26 mouse cellular contexts compared by ENCODE assay signal in the genomic region with DNA sequence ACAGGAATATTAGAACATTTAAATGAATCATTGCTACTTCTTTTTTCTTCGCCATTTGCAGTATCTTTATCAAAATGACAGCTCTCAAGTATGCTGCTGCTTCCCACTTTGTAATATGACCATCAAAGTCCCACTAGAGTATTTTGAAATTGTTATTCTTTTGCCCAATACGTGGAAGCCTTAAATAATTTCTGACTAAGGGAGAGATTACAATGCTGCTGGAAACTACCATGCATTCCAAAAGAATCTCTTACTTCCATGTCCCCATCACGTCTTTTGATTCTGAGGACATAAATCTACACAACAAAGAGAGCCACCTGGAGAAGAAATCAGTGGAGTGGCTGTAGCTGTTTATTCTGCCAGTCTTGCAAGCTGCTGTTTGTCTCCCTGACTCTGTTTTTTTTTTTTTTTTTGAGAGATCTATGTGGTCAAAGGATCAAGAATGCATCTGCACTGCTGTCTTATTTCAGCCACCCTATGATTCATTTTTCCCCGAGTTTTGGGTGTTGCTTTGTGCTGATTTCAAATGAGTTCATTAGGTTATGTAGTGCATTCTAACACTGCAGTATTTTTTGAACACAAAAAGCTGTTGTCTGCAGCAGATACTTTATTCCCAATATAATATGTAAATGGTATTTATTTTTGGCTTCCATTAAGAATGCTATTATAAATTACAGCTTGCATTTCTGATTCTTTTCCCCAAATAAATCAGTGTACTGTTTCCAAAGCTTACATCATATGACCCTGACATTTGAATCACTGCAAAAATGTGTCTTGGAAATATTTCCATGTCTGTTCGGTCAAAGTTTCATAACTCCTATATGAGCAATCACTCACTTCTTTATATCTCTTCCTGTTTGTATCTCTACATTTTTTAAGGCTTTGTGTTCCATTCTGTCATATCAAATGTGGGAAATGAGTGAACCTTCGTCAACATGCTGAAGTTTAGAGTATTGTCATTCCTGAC. TPM values are rescaled to one million over a fixed set of nuclear protein-coding genes. Genes with fewer than 3 reads are reported as not detected.
DNase-seq lines count a peak whose midpoint lies in the region; ATAC-seq lines count a peak whose summit lies in the region.
"Had no signal": no experiment of that assay in that cellular context is flagged by ENCODE, and none has a peak within 500 bp of the region (broad histone marks: within the 10 kb centered on the region; RNA-seq: fewer than 3 reads in every experiment).

No protein-coding gene starts in this region.

- H3K4me1 ChIP-seq in kidney, embryonic 15.5 days: no peaks in the 10 kb centered on the region
- no peaks in the 10 kb centered on the region for H3K4me1 ChIP-seq in hindbrain, embryonic 11.5 days (replicated peaks; ENCODE audit: control insufficient read depth, insufficient read depth, low read length)
- H3K4me1 ChIP-seq: embryonic facial prominence, embryonic 12.5 days; heart, embryonic 15.5 days; hindbrain, embryonic 12.5 days; midbrain, embryonic 10.5 days had no signal

- H3K4me3 ChIP-seq in kidney, embryonic 15.5 days (replicated peaks): no peak overlapping the region
- H3K4me3 ChIP-seq in hindbrain, embryonic 11.5 days (ENCODE audit: low read depth, low read length): no peak overlapping the region
- H3K4me3 ChIP-seq: embryonic facial prominence, embryonic 12.5 days; heart, embryonic 15.5 days; hindbrain, embryonic 12.5 days; layer of hippocampus, adult 2 months; midbrain, embryonic 10.5 days had no signal

- H3K27ac ChIP-seq in kidney, embryonic 15.5 days: 0 out of 2 replicates have a peak overlapping the region, but pooled peaks have one; percentile 27
- H3K27ac ChIP-seq in hindbrain, embryonic 11.5 days (ENCODE audit: low read depth, low read length): no peak overlapping the region
- H3K27ac ChIP-seq: embryonic facial prominence, embryonic 12.5 days; heart, embryonic 15.5 days; hindbrain, embryonic 12.5 days; layer of hippocampus, adult 2 months; macrophage; midbrain, embryonic 10.5 days had no signal

- no peaks in the 10 kb centered on the region for H3K27me3 ChIP-seq in kidney, embryonic 15.5 days
- no peaks in the 10 kb centered on the region for H3K27me3 ChIP-seq in hindbrain, embryonic 11.5 days (ENCODE audit: control insufficient read depth, insufficient read depth, low read length)
- H3K27me3 ChIP-seq: embryonic facial prominence, embryonic 12.5 days; heart, embryonic 15.5 days; hindbrain, embryonic 12.5 days had no signal

- no peaks in the 10 kb centered on the region for H3K9me3 ChIP-seq in kidney, embryonic 15.5 days (replicated peaks)
- no peaks in the 10 kb centered on the region for H3K9me3 ChIP-seq in hindbrain, embryonic 11.5 days (ENCODE audit: control insufficient read depth, low read length)
- H3K9me3 ChIP-seq: embryonic facial prominence, embryonic 12.5 days; heart, embryonic 15.5 days; hindbrain, embryonic 12.5 days; midbrain, embryonic 10.5 days had no signal

- no peak overlapping the region for H3K4me2 ChIP-seq in kidney, embryonic 15.5 days
- H3K4me2 ChIP-seq in hindbrain, embryonic 11.5 days (replicated peaks; ENCODE audit: low read depth, low read length): no peak overlapping the region
- H3K4me2 ChIP-seq: embryonic facial prominence, embryonic 12.5 days; heart, embryonic 15.5 days; hindbrain, embryonic 12.5 days had no signal

- H3K9ac ChIP-seq in kidney, embryonic 15.5 days: no peak overlapping the region
- H3K9ac ChIP-seq in hindbrain, embryonic 11.5 days (ENCODE audit: low read depth, low read length): no peak overlapping the region
- H3K9ac ChIP-seq: embryonic facial prominence, embryonic 12.5 days; heart, embryonic 15.5 days; hindbrain, embryonic 12.5 days had no signal

- DNase-seq in kidney, adult 8-10 months: no peak
- DNase-seq in 3134 (ENCODE audit: extremely low read depth, insufficient read length, low spot score) (peak; percentile 0), ES-CJ7 (ENCODE audit: low read depth, low spot score) (peak; percentile 5)
- peak; percentile 5 for DNase-seq in brain, adult 2 months (ENCODE audit: low read depth, low spot score)
- no peak for DNase-seq in hindbrain, embryonic 11.5 days (ENCODE audit: low spot score)
- no peak for DNase-seq in left cerebral cortex, adult 18-20 months (ENCODE audit: low spot score in 2 of 2)
- DNase-seq: adrenal gland, postnatal 10 days; cerebellum, adult 9-11 months; liver; right cerebral cortex, postnatal 25 days had no signal

- H3K36me3 ChIP-seq in kidney, embryonic 15.5 days: no peaks in the 10 kb centered on the region
- no peaks in the 10 kb centered on the region for H3K36me3 ChIP-seq in hindbrain, embryonic 11.5 days (ENCODE audit: control insufficient read depth, insufficient read depth, low read length)
- H3K36me3 ChIP-seq: embryonic facial prominence, embryonic 12.5 days; G1E; heart, embryonic 15.5 days; hindbrain, embryonic 12.5 days; midbrain, embryonic 10.5 days had no signal

- 41% methylated on average over 6 of the region's 6 CpGs for WGBS in kidney, embryonic 15.5 days
- 65% methylated on average over 6 of the region's 6 CpGs for WGBS in hindbrain, embryonic 11.5 days

- ATAC-seq in kidney, embryonic 15.5 days (replicated peaks; ENCODE audit: low FRiP score): 0 out of 2 replicates have a peak, but pooled peaks have one; percentile 29
- ATAC-seq in hindbrain, embryonic 11.5 days (ENCODE audit: low FRiP score): no peak
- ATAC-seq: forebrain, embryonic 16.5 days; inflammation-experienced regulatory T-cells, adult 6 months had no signal

RNA-seq across cellular contexts. Expression of gene Trim52, which starts 53.1 kb away (rescaled TPM):
- polyA plus RNA-seq in kidney, embryonic 15.5 days (2015; fragmentation: Nextera tagmentation; extraction: Ambion mirVana): not detected in 2 replicates
- not detected in 2 replicates for polyA plus RNA-seq in hindbrain, embryonic 11.5 days (2014; fragmentation: Nextera tagmentation; extraction: Ambion mirVana)
- total RNA-seq in left cerebral cortex, adult 18-20 months (2021): not detected
- total RNA-seq: adrenal gland, postnatal 10 days; layer of hippocampus, adult 2 months; left cerebral cortex, postnatal 36 days; midbrain, postnatal 0 days had no signal
- polyA plus RNA-seq: brain, embryonic 14.5 days; cortical plate, adult 2 months; embryonic facial prominence, embryonic 12.5 days; forebrain, embryonic 16.5 days; G1E; heart, embryonic 15.5 days; hindbrain, embryonic 12.5 days; inflammation-experienced regulatory T-cells, adult 6 months; kidney, embryonic 14.5 days; liver, embryonic 16.5 days; macrophage; midbrain, embryonic 10.5 days; midbrain, postnatal 0 days had no signal

Comparison
In these comparisons a context has a peak if more than half of its experiments do, and no peak if none do; other contexts are left out.
1. DNase-seq: peak in 3134 (single experiment), ES-CJ7 (single experiment) and brain, adult 2 months (single experiment); none in kidney, adult 8-10 months (0 of 2), hindbrain, embryonic 11.5 days (single experiment) and left cerebral cortex, adult 18-20 months (0 of 2).